Comparison of ENCODE assay signal across 8 mouse cellular contexts in genomic region chr2:130697153-130697810, GRCm38 (mm10). TPM values are rescaled to one million over a fixed set of nuclear protein-coding genes. Genes with fewer than 3 reads are reported as not detected.
A peak's percentile ranks its signal among the peaks of the same experiment; 100 is the strongest.
DNase-seq lines count a peak whose midpoint lies in the region; ATAC-seq and TF ChIP-seq lines count a peak whose summit lies in the region.

Slc4a11 (minus strand) TSS chr2:130697519.

- no peaks in the 10 kb centered on the region for H3K9me3 ChIP-seq in neural tube, embryonic 15.5 days (replicated peaks)

- no peak for TF ChIP-seq CTCF in kidney, adult 2 months (conservative IDR thresholded peaks at IDR 0.05; ENCODE audit: insufficient read depth, insufficient read length, low read depth, low read length)

- DNase-seq in left cerebral cortex, adult 18-20 months (ENCODE audit: low spot score in 2 of 2), result peak; percentile 29 to 42
- no peak for DNase-seq in left cerebral cortex, adult 8-10 months (ENCODE audit: low spot score in 2 of 2)
- peak; percentile 68 for DNase-seq in embryo, embryonic 10.5 days (ENCODE audit: low spot score)
- peak; percentile 11 for DNase-seq in heart, adult 8-10 months (ENCODE audit: low spot score)
- peak; percentile 68 for DNase-seq in kidney, adult 2 months
- peak; percentile 74 to 82 for DNase-seq in lung, adult 18-20 months
- peak; percentile 57 for DNase-seq in thymus, postnatal 0 days (ENCODE audit: low spot score)

- H3K27ac ChIP-seq in kidney, adult 2 months (ENCODE audit: insufficient read depth, low read depth, low read length), result 0 out of 2 replicates have a peak within 1 kb of the TSS, but pooled peaks have one; percentile 6
- no peak within 1 kb of the TSS for H3K27ac ChIP-seq in neural tube, embryonic 15.5 days (replicated peaks)

- H3K36me3 ChIP-seq in kidney, adult 2 months (ENCODE audit: control insufficient read depth, insufficient read depth, low read length), result no peaks in the 10 kb centered on the region
- no peaks in the 10 kb centered on the region for H3K36me3 ChIP-seq in neural tube, embryonic 15.5 days

- peak; percentile 51 for ATAC-seq in neural tube, embryonic 15.5 days (ENCODE audit: low FRiP score)

- no peaks in the 10 kb centered on the region for H3K4me1 ChIP-seq in kidney, adult 2 months (ENCODE audit: control insufficient read depth, insufficient read depth, low read length)
- peaks cover 21% of the 10 kb centered on the region for H3K4me1 ChIP-seq in neural tube, embryonic 15.5 days

- no peak for TF ChIP-seq POLR2A in kidney, adult 2 months (IDR thresholded peaks at IDR 0.05; ENCODE audit: low read depth, low read length)

- WGBS in kidney, adult 2 months, result under 1% methylated on average over 65 of the region's 65 CpGs
- WGBS in neural tube, embryonic 15.5 days, result under 1% methylated on average over 65 of the region's 65 CpGs

- no peaks in the 10 kb centered on the region; the same call in 1 of the 2 replicates for H3K27me3 ChIP-seq in kidney, adult 2 months (replicated peaks; ENCODE audit: control insufficient read depth, insufficient read depth, low read length)
- H3K27me3 ChIP-seq in neural tube, embryonic 15.5 days (replicated peaks), result peaks cover 51% of the 10 kb centered on the region

- peak within 1 kb of the TSS; percentile 55 for H3K4me3 ChIP-seq in kidney, adult 2 months (ENCODE audit: insufficient read depth, low read depth, low read length)
- H3K4me3 ChIP-seq in neural tube, embryonic 15.5 days (replicated peaks), result peak within 1 kb of the TSS; percentile 52

- peak within 1 kb of the TSS; percentile 44 for H3K9ac ChIP-seq in neural tube, embryonic 15.5 days (replicated peaks)

- peak within 1 kb of the TSS; percentile 100 for H3K4me2 ChIP-seq in neural tube, embryonic 15.5 days

RNA-seq across cellular contexts. Expression of gene Slc4a11, which starts in this region (rescaled TPM):
- 1 to 10 TPM; 2.1 to 4.4 TPM for total RNA-seq in left cerebral cortex, adult 18-20 months (2021)
- 1 to 10 TPM; 4.2 to 6.6 (median 4.9) TPM for total RNA-seq in left cerebral cortex, adult 8-10 months (2022)
- under 1 TPM in 3 of 4 experiments, not detected in 1; 0.17 to 0.28 (median 0.22) TPM for total RNA-seq in heart, adult 8-10 months (2022)
- polyA plus RNA-seq in kidney, adult 2 months (2012; rRNA removed), result 30.6 and 40.7 TPM in 2 replicates
- 0.60 and 0.67 TPM in 2 replicates for polyA plus RNA-seq in neural tube, embryonic 15.5 days (2015; fragmentation: Nextera tagmentation; extraction: Ambion mirVana)
- 0.23 and 0.49 TPM in 2 replicates for polyA plus RNA-seq in thymus, postnatal 0 days (2015; fragmentation: Nextera tagmentation; extraction: Ambion mirVana)

Comparison
In these comparisons a context has a peak if more than half of its experiments do, and no peak if none do; other contexts are left out.
1. RNA of gene Slc4a11 (polyA plus RNA-seq): 30.6 to 40.7 TPM in kidney, adult 2 months; 0.60 to 0.67 TPM in neural tube, embryonic 15.5 days and 0.23 to 0.49 TPM in thymus, postnatal 0 days; every median in the first group is over 10 times any median in the second.
2. DNase-seq: peak in left cerebral cortex, adult 18-20 months (2 of 2), embryo, embryonic 10.5 days (single experiment), kidney, adult 2 months (single experiment) and lung, adult 18-20 months (2 of 2); none in left cerebral cortex, adult 8-10 months (0 of 2).
3. Peak in DNase-seq in heart, adult 8-10 months; RNA of the gene not detected or under 1 TPM.
4. Peak in ATAC-seq, H3K4me3 ChIP-seq, H3K9ac ChIP-seq and H3K4me2 ChIP-seq in neural tube, embryonic 15.5 days; RNA of the gene not detected or under 1 TPM.
5. Peak in DNase-seq in thymus, postnatal 0 days; RNA of the gene not detected or under 1 TPM.